Mouse (Mus musculus) E14TG2a.4 (cell line): ENCODE data around the gene Slc8a2.

Experiments
- CTCF ChIP-seq: conservative IDR thresholded peaks from 2 replicates; pipeline ENCODE4 v1.5.1; 2014; ENCODE audit warnings: low read length
- NANOG ChIP-seq: IDR thresholded peaks from 2 replicates; pipeline ENCODE4 v1.6.1; 2014; ENCODE audit warnings: borderline replicate concordance, low read length, mixed read lengths

DNA sequence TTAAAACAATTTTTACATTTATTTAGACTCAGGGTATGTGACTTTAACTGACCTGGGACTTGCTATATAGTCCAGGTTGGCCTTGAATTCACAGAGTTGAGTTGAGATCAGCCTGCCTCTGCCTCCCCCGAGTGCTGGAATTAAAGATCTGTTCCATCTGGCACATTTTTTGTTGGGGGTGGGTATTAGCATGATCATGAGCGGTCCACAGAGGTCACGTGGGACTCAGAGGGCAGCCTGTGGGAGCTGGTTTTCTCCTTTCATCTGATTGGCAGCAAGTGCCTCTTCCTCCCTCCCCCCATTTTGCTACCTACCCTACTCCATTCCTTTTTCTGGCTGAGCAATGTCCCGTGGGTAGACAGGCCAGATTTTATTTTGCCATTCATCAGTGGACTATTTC, 49.0 kb upstream of the Slc8a2 start:
- TF ChIP-seq CTCF: no peak
- no peak for TF ChIP-seq NANOG
